In genomic region chr11:102859933-102860332, GRCm38 (mm10) we compare ENCODE assay signal across 16 mouse cellular contexts. TPM values are rescaled to one million over a fixed set of nuclear protein-coding genes. Genes with fewer than 3 reads are reported as not detected.
DNase-seq lines count a peak whose midpoint lies in the region; TF ChIP-seq lines count a peak whose summit lies in the region.
"Had no signal": no experiment of that assay in that cellular context is flagged by ENCODE, and none has a peak within 500 bp of the region (broad histone marks: within the 10 kb centered on the region; RNA-seq: fewer than 3 reads in every experiment).

No protein-coding gene starts in this region.

- TF ChIP-seq CTCF in brain, embryonic 14.5 days (IDR thresholded peaks at IDR 0.05; ENCODE audit: borderline replicate concordance, extremely low read depth, insufficient read depth, insufficient read length) = no peak

- intact Hi-C loops in left cerebral cortex, postnatal 25 days (cut with DNase I) = loop anchor here (5.0 kb wide), 1 partner anchor 123 kb away; no protein-coding TSS in a partner anchor

- TF ChIP-seq POLR2A in brain, embryonic 14.5 days (IDR thresholded peaks at IDR 0.05; ENCODE audit: borderline replicate concordance, extremely low read depth, insufficient read depth, insufficient read length, poor library complexity, severe bottlenecking) = no peak

- peak; percentile 76 for DNase-seq in gastrocnemius, adult 18-20 months (ENCODE audit: low spot score)
- DNase-seq in gastrocnemius, postnatal 4 days (ENCODE audit: low spot score in 2 of 2) = no peak
- peak; percentile 58 for DNase-seq in brain, embryonic 14.5 days (ENCODE audit: low read depth)
- DNase-seq in cerebellum, postnatal 36 days = peak; percentile 35 to 42
- peak; percentile 44 to 82 for DNase-seq in left cerebral cortex, postnatal 25 days (ENCODE audit: low spot score in 2 of 2)
- no peak for DNase-seq in adrenal gland, adult 2 months
- DNase-seq in adrenal gland, adult (ENCODE audit: inconsistent age in 2 of 2, low spot score in 1 of 2) = no peak
- DNase-seq: adrenal gland, postnatal 14 days; heart, adult 11 months; kidney, adult 11 months; kidney, postnatal 4 days had no signal

RNA-seq across cellular contexts. Expression of gene Eftud2, which starts 20.9 kb away (rescaled TPM):
- total RNA-seq in gastrocnemius, adult 18-20 months (2021) = 10 to 100 TPM; 24.5 to 24.7 TPM
- total RNA-seq in gastrocnemius, postnatal 4 days (2021) = 10 to 100 TPM; 66.4 to 69.7 TPM
- polyA plus RNA-seq in brain, embryonic 14.5 days (2012; rRNA removed) = 114 and 117 TPM in 2 replicates
- 100 to 1,000 TPM; 108 to 116 TPM for total RNA-seq in left cerebral cortex, postnatal 25 days (2021)
- 10 to 100 TPM; 71.4 to 73.5 TPM for total RNA-seq in adrenal gland, adult 2 months (2021)
- 124 and 176 TPM in 2 replicates for polyA plus RNA-seq in adrenal gland, adult 2 months (2012; rRNA removed)

RNA-seq across cellular contexts. Expression of gene Ccdc103, which starts 21.1 kb away (rescaled TPM):
- total RNA-seq in gastrocnemius, adult 18-20 months (2021) = not detected
- not detected for total RNA-seq in gastrocnemius, postnatal 4 days (2021)
- polyA plus RNA-seq in brain, embryonic 14.5 days (2012; rRNA removed) = 1.1 and 1.3 TPM in 2 replicates
- 1 to 10 TPM; 1.7 to 2.7 TPM for total RNA-seq in left cerebral cortex, postnatal 25 days (2021)
- total RNA-seq in adrenal gland, adult 2 months (2021) = under 1 TPM; 0.32 to 0.97 TPM
- polyA plus RNA-seq in adrenal gland, adult 2 months (2012; rRNA removed) = 0.46 and 0.81 TPM in 2 replicates
- total RNA-seq: common myeloid progenitor, adult 5-6 weeks; heart, postnatal 25 days had no signal

RNA-seq across cellular contexts. Expression of gene Higd1b, which starts 24.3 kb away (rescaled TPM):
- 1 to 10 TPM; 2.4 to 3.1 TPM for total RNA-seq in gastrocnemius, adult 18-20 months (2021)
- total RNA-seq in gastrocnemius, postnatal 4 days (2021) = 1 to 10 TPM; 3.3 to 4.9 TPM
- polyA plus RNA-seq in brain, embryonic 14.5 days (2012; rRNA removed) = 4.3 and 4.9 TPM in 2 replicates
- 1 to 10 TPM; 5.1 to 7.2 TPM for total RNA-seq in left cerebral cortex, postnatal 25 days (2021)
- 1 to 10 TPM in 1 of 2 experiments, under 1 TPM in 1; 0.66 to 2.9 TPM for total RNA-seq in adrenal gland, adult 2 months (2021)
- polyA plus RNA-seq in adrenal gland, adult 2 months (2012; rRNA removed) = 2.0 and 2.8 TPM in 2 replicates
- total RNA-seq: common myeloid progenitor, adult 5-6 weeks had no signal
- polyA plus RNA-seq: Patski had no signal

RNA-seq across cellular contexts. Expression of gene Fam187a, which starts 25.0 kb away (rescaled TPM):
- total RNA-seq in gastrocnemius, adult 18-20 months (2021) = not detected
- not detected for total RNA-seq in gastrocnemius, postnatal 4 days (2021)
- 0.09 and 0.12 TPM in 2 replicates for polyA plus RNA-seq in brain, embryonic 14.5 days (2012; rRNA removed)
- under 1 TPM in 1 of 2 experiments, not detected in 1; 0.27 TPM for total RNA-seq in left cerebral cortex, postnatal 25 days (2021)
- total RNA-seq in adrenal gland, adult 2 months (2021) = not detected
- not detected in 2 replicates for polyA plus RNA-seq in adrenal gland, adult 2 months (2012; rRNA removed)
- total RNA-seq: adrenal gland, postnatal 14 days; common myeloid progenitor, adult 5-6 weeks; heart, postnatal 25 days had no signal
- polyA plus RNA-seq: limb, embryonic 15.5 days; urinary bladder, adult 2 months had no signal

RNA-seq across cellular contexts. Expression of gene Gjc1, which starts 40.4 kb away (rescaled TPM):
- 1 to 10 TPM; 3.7 to 4.6 TPM for total RNA-seq in gastrocnemius, adult 18-20 months (2021)
- total RNA-seq in gastrocnemius, postnatal 4 days (2021) = 10 to 100 TPM; 39.4 to 41.0 TPM
- 52.2 and 61.0 TPM in 2 replicates for polyA plus RNA-seq in brain, embryonic 14.5 days (2012; rRNA removed)
- 1 to 10 TPM; 7.3 to 8.0 TPM for total RNA-seq in left cerebral cortex, postnatal 25 days (2021)
- 10 to 100 TPM; 12.9 to 20.6 TPM for total RNA-seq in adrenal gland, adult 2 months (2021)
- 1.8 and 2.4 TPM in 2 replicates for polyA plus RNA-seq in adrenal gland, adult 2 months (2012; rRNA removed)
- total RNA-seq: common myeloid progenitor, adult 5-6 weeks had no signal

Comparison
In these comparisons a context has a peak if more than half of its experiments do, and no peak if none do; other contexts are left out.
1. DNase-seq: peak in gastrocnemius, adult 18-20 months (single experiment), brain, embryonic 14.5 days (single experiment), cerebellum, postnatal 36 days (2 of 2) and left cerebral cortex, postnatal 25 days (2 of 2); none in gastrocnemius, postnatal 4 days (0 of 2), adrenal gland, adult 2 months (single experiment) and adrenal gland, adult (0 of 2).